In genomic region chr7:30168914-30169582, GRCm38 (mm10) we compare ENCODE assay signal across 9 mouse cellular contexts. TPM values are rescaled to one million over a fixed set of nuclear protein-coding genes. Genes with fewer than 3 reads are reported as not detected.
A peak's percentile ranks its signal among the peaks of the same experiment; 100 is the strongest.
DNase-seq lines count a peak whose midpoint lies in the region; ATAC-seq lines count a peak whose summit lies in the region.
"Had no signal": no experiment of that assay in that cellular context is flagged by ENCODE, and none has a peak within 500 bp of the region (broad histone marks: within the 10 kb centered on the region; RNA-seq: fewer than 3 reads in every experiment).

No protein-coding gene starts in this region.

- peaks cover 20% of the 10 kb centered on the region for H3K4me1 ChIP-seq in forebrain, embryonic 16.5 days (replicated peaks; ENCODE audit: control insufficient read depth, insufficient read depth, low read length)

- peak; percentile 35 for ATAC-seq in forebrain, embryonic 16.5 days

- H3K9me3 ChIP-seq in forebrain, embryonic 16.5 days (ENCODE audit: control insufficient read depth, low read length) = peaks cover 16% of the 10 kb centered on the region

- DNase-seq in layer of hippocampus, adult 9-11 months = peak; percentile 35
- no peak for DNase-seq in layer of hippocampus, postnatal 25 days (ENCODE audit: extremely low spot score in 1 of 2, low spot score in 1 of 2)
- peak; percentile 36 for DNase-seq in brain, embryonic 18.5 days (ENCODE audit: low read depth, low spot score)
- DNase-seq in lung, postnatal 25 days (ENCODE audit: low spot score) = peak; percentile 10
- DNase-seq in left cerebral cortex, adult 18-20 months (ENCODE audit: low spot score in 2 of 2) = no peak
- no peak for DNase-seq in spleen, postnatal 14 days (ENCODE audit: low spot score in 2 of 2)
- DNase-seq in frontal cortex, postnatal 14 days (ENCODE audit: low spot score in 2 of 2) = no peak

- peak overlapping the region; percentile 59 for H3K4me3 ChIP-seq in forebrain, embryonic 16.5 days (replicated peaks; ENCODE audit: low read length)

- H3K36me3 ChIP-seq in forebrain, embryonic 16.5 days (ENCODE audit: control insufficient read depth, insufficient read depth) = peaks cover 21% of the 10 kb centered on the region

- H3K27ac ChIP-seq in forebrain, embryonic 16.5 days (ENCODE audit: low read length) = peak overlapping the region; percentile 91

- peak overlapping the region; percentile 64 for H3K4me2 ChIP-seq in forebrain, embryonic 16.5 days (ENCODE audit: low read length)

- no peaks in the 10 kb centered on the region for H3K27me3 ChIP-seq in forebrain, embryonic 16.5 days (replicated peaks; ENCODE audit: control insufficient read depth, insufficient read depth, low read length)

- H3K9ac ChIP-seq in forebrain, embryonic 16.5 days (replicated peaks; ENCODE audit: low read depth, low read length) = peak overlapping the region; percentile 88

- WGBS in forebrain, embryonic 16.5 days = 3% methylated on average over 21 of the region's 21 CpGs

RNA-seq across cellular contexts. Expression of gene Zfp146, which starts 0.5 kb away (rescaled TPM):
- 10 to 100 TPM; 49.2 to 50.2 TPM for total RNA-seq in layer of hippocampus, postnatal 25 days (2021)
- 17.4 and 18.0 TPM in 2 replicates for polyA plus RNA-seq in forebrain, embryonic 16.5 days (2015; fragmentation: Nextera tagmentation; extraction: Ambion mirVana)
- total RNA-seq in left cerebral cortex, adult 18-20 months (2021) = 10 to 100 TPM; 48.4 to 48.7 TPM

RNA-seq across cellular contexts. Expression of gene Cox7a1, which starts 14.9 kb away (rescaled TPM):
- 1 to 10 TPM; 2.8 to 5.0 TPM for total RNA-seq in layer of hippocampus, postnatal 25 days (2021)
- polyA plus RNA-seq in forebrain, embryonic 16.5 days (2015; fragmentation: Nextera tagmentation; extraction: Ambion mirVana) = 2.4 and 4.1 TPM in 2 replicates
- 1 to 10 TPM; 4.7 to 5.8 TPM for total RNA-seq in left cerebral cortex, adult 18-20 months (2021)
- total RNA-seq: common myeloid progenitor, adult 5-6 weeks had no signal

RNA-seq across cellular contexts. Expression of gene Capns1, which starts 29.6 kb away (rescaled TPM):
- total RNA-seq in layer of hippocampus, postnatal 25 days (2021) = 100 to 1,000 TPM; 206 to 218 TPM
- polyA plus RNA-seq in forebrain, embryonic 16.5 days (2015; fragmentation: Nextera tagmentation; extraction: Ambion mirVana) = 59.7 and 68.4 TPM in 2 replicates
- 100 to 1,000 TPM; 174 to 176 TPM for total RNA-seq in left cerebral cortex, adult 18-20 months (2021)

RNA-seq across cellular contexts. Expression of gene Zfp382, which starts 47.3 kb away (rescaled TPM):
- total RNA-seq in layer of hippocampus, postnatal 25 days (2021) = 10 to 100 TPM; 30.4 to 31.5 TPM
- 30.6 and 32.5 TPM in 2 replicates for polyA plus RNA-seq in forebrain, embryonic 16.5 days (2015; fragmentation: Nextera tagmentation; extraction: Ambion mirVana)
- 10 to 100 TPM; 31.3 to 36.0 TPM for total RNA-seq in left cerebral cortex, adult 18-20 months (2021)

Comparison
In these comparisons a context has a peak if more than half of its experiments do, and no peak if none do; other contexts are left out.
1. DNase-seq: peak in layer of hippocampus, adult 9-11 months (single experiment), brain, embryonic 18.5 days (single experiment) and lung, postnatal 25 days (single experiment); none in layer of hippocampus, postnatal 25 days (0 of 2), left cerebral cortex, adult 18-20 months (0 of 2), spleen, postnatal 14 days (0 of 2) and frontal cortex, postnatal 14 days (0 of 2).